Mouse (Mus musculus) c-Kit-positive CD71-negative TER-119-negative erythroid progenitor cells, embryonic 14.5 days (primary cell): ENCODE data around the gene Sec22b.
A peak's percentile ranks its signal among the peaks of the same experiment; 100 is the strongest.

Experiments used
- DNase-seq: peaks from one replicate; pipeline ENCODE4 v3.0.0-alpha.2; 2013; ENCODE audit warnings: low read depth

Sec22b gene

GRCm38 (mm10) chr3:97900516-97901490 is at the start of gene Sec22b:
Gene Sec22b, plus strand, starts transcription at chr3:97901190.
- DNase-seq = peak; percentile 91

GRCm38 (mm10) chr3:97851803-97852202 is 49.2 kb upstream of the Sec22b start:
- DNase-seq = no peak

- DNase-seq = no peak
Measured at GRCm38 (mm10) chr3:97854575-97855384, 46.2 kb upstream of the Sec22b start.

- no peak for DNase-seq
Measured at GRCm38 (mm10) chr3:97859400-97859799, 41.6 kb upstream of the Sec22b start.

GRCm38 (mm10) chr3:97860820-97861451 is 40.1 kb upstream of the Sec22b start:
- no peak for DNase-seq

- no peak for DNase-seq
Measured at GRCm38 (mm10) chr3:97866696-97867095, 34.3 kb upstream of the Sec22b start.

GRCm38 (mm10) chr3:97867221-97868023 is 33.6 kb upstream of the Sec22b start:
- DNase-seq = no peak

GRCm38 (mm10) chr3:97868024-97868689 is 32.8 kb upstream of the Sec22b start:
- peak; percentile 33 for DNase-seq

- no peak for DNase-seq
Measured at GRCm38 (mm10) chr3:97868733-97869132, 32.3 kb upstream of the Sec22b start.

GRCm38 (mm10) chr3:97869730-97870129 is 31.3 kb upstream of the Sec22b start:
- no peak for DNase-seq

- DNase-seq = no peak
Measured at GRCm38 (mm10) chr3:97874777-97875176, 26.2 kb upstream of the Sec22b start.

GRCm38 (mm10) chr3:97876259-97876658 is 24.7 kb upstream of the Sec22b start:
- no peak for DNase-seq

GRCm38 (mm10) chr3:97879222-97879621 is 21.8 kb upstream of the Sec22b start:
- peak; percentile 53 for DNase-seq

GRCm38 (mm10) chr3:97881576-97881975 is 19.4 kb upstream of the Sec22b start:
- DNase-seq = no peak

- DNase-seq = no peak
Measured at GRCm38 (mm10) chr3:97887785-97888167, 13.2 kb upstream of the Sec22b start.

GRCm38 (mm10) chr3:97888168-97888901 is 12.7 kb upstream of the Sec22b start, which contains the start of gene Pde4dip:
Gene Pde4dip, minus strand, starts transcription at chr3:97888707.
- DNase-seq = no peak

GRCm38 (mm10) chr3:97890205-97890604 is 10.8 kb upstream of the Sec22b start:
- DNase-seq = no peak

GRCm38 (mm10) chr3:97894695-97895094 is 6.3 kb upstream of the Sec22b start:
- DNase-seq = peak; percentile 26

GRCm38 (mm10) chr3:97898381-97898780 is 2.6 kb upstream of the Sec22b start:
- no peak for DNase-seq

GRCm38 (mm10) chr3:97901586-97901985 is 596 bp downstream of the Sec22b start:
- DNase-seq = no peak
